Mouse (Mus musculus) brain, embryonic 14.5 days (tissue): ENCODE measurements around the gene Iqsec1.

Experiments
- CTCF ChIP-seq: fragments of 200-500 bp; IDR thresholded peaks from 2 replicates; pipeline ENCODE4 v1.5.1; 2012; ENCODE audit warnings: inconsistent platforms, mild to moderate bottlenecking, moderate library complexity, borderline replicate concordance; ENCODE audit not compliant: insufficient read depth, insufficient read length; ENCODE audit errors: extremely low read depth
- POLR2A ChIP-seq: fragments of 200-500 bp; IDR thresholded peaks from 2 replicates; pipeline ENCODE4 v1.6.1; 2012; ENCODE audit warnings: mild to moderate bottlenecking, inconsistent platforms, borderline replicate concordance; ENCODE audit not compliant: poor library complexity, insufficient read depth, insufficient read length, severe bottlenecking; ENCODE audit errors: extremely low read depth

DNA sequence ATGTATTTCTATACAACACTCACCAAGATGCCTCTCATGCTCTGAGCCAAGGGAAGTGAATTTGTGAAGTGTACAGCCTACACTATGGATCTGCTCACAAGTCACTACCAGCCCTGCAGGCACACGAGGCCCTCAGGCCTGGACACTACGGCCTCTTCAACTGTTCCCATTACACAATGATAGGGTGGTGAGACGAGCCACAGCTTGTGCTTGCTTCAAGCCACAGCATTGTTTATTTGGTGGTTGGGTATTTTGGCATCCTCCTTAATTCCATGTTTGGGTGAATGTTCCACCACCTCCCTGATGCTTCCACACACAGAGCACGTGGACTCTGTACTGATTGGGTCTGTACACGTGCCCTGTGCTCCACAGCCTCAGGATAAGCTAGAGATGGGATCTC lies 216.4 kb downstream of the Iqsec1 start:
- TF ChIP-seq CTCF (no peak), POLR2A (no peak)
